Mouse (Mus musculus) spleen, postnatal 10 days (tissue): ENCODE measurements around the gene Cmc2.

ENCODE experiments used
- DNase-seq, 2 experiments: peaks; one replicate each; pipeline ENCODE4 v3.0.0; 2021 to 2022; ENCODE audit warnings: low spot score in 2 of 2

Cmc2 gene

GRCm38 (mm10) chr8:116921337-116922059 lies at the start of gene Cmc2, which contains the start of gene Cenpn:
TSS of gene Cmc2 (minus strand) at chr8:116921455.
TSS of gene Cenpn (plus strand) at chr8:116921730.
- peak; percentile 91 to 94 for DNase-seq

GRCm38 (mm10) chr8:116969531-116969930 lies 48.3 kb upstream of the Cmc2 start:
- no peak for DNase-seq

- no peak for DNase-seq
Observed at GRCm38 (mm10) chr8:116954415-116954814, 33.2 kb upstream of the Cmc2 start.

DNA sequence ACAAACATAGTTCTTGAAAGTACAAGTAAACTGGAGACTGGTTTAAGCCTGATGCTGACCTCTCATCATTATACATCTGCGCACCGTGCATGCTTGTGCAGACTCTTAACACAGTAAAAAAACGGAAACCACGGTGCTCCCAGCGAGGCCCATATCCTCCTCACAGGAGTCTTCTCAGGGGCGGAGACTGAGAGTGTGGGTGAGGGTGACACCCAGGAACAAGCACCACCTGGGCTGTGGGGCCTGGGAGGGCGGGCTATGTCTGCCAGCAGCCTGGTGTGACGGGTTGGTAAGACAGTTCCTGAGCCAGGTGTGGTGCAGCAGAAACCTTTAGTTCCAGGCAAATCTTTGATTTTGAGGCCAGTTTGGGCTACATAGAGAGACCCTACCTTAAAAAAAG lies 31.2 kb upstream of the Cmc2 start:
- no peak for DNase-seq

- DNase-seq = no peak
Observed at GRCm38 (mm10) chr8:116951778-116952177, 30.5 kb upstream of the Cmc2 start.

GRCm38 (mm10) chr8:116951369-116951768 lies 30.1 kb upstream of the Cmc2 start:
- no peak for DNase-seq

DNA sequence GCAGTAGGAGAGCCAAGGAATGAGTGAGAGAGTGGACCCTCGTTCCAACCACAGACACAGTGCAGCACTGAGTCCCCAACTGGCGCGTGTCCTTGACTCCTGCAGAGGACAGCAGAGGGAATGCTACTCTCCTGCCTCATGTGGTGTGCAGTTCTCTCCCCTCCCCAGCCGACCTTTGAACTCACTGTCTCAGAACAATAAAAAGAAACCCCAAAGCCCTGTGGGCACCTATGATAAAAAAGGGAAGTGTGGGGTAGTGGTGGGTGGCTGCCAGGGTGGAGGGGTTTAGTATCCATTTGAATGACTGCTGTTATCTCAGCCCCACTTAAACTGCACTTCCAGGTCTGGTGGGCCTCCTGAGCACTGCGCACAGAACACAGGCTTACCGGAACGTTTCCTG lies 26.3 kb upstream of the Cmc2 start:
- DNase-seq = no peak

DNA sequence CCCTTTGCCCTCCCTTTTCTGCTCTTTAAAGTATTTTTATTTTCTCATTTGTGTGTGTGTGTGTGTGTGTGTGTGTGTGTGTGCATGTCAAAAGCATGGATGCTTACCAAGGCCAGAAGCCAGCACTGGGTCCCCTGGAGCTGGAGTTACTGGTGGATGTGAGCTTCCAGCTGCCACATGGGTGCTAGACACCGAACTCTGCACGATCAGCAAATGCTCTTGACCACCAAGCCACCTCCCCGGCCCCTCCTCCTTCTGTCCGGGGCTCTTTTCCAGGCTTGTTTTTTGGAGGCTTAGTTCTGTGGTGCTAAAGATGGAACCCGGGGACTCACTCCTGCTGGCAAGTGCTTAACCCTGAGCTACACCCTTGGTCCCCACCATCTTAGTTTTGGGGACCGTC lies 25.6 kb upstream of the Cmc2 start:
- DNase-seq = no peak

GRCm38 (mm10) chr8:116946268-116946838 lies 25.1 kb upstream of the Cmc2 start:
- peak in 1 of 2 experiments; percentile 22 for DNase-seq

DNA sequence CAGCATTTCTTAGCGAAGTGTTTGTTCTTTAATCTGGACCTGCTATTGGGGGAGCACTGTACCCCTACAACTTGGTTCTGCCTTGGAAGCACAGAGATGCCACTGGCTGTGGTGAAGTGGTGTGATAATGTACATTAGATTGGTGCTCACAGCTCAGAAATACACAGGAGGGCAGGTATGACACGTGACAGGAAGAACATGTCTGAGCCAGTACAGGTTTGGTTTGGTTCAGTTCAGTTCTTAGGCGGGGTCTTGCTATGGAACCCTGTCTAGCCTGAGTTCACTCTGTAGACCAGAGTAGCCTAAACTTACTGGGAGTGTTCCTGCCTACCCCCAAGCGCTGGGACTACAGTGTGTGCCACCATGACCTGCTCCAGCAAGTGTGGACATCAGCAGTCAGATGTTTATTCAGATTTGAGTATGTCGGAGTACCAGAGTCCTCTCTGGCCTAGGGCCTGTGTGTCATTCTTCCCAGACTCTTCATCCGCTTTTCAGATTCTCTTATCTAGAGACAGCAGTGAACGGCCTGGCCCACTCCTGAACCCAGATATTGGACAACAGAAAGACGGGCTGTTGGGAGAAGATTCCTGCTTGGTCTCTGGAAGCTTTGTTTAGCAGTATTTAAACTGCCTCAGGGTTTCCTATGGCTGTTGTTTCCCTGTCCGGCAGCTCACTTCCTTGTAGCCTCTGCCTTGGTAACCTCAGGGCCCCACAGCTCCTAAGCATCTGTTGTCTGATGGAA lies 24.1 kb upstream of the Cmc2 start:
- no peak for DNase-seq

GRCm38 (mm10) chr8:116944385-116944696 lies 23.1 kb upstream of the Cmc2 start:
- DNase-seq = no peak

- DNase-seq = peak; percentile 45 to 55
Observed at GRCm38 (mm10) chr8:116943555-116944384, 22.5 kb upstream of the Cmc2 start.

- peak; percentile 79 to 93 for DNase-seq
Observed at GRCm38 (mm10) chr8:116943161-116943554, 21.9 kb upstream of the Cmc2 start, which contains the start of gene Atmin. TSS of gene Atmin (plus strand) at chr8:116943393.

GRCm38 (mm10) chr8:116942284-116943058 lies 21.2 kb upstream of the Cmc2 start:
- no peak for DNase-seq

DNA sequence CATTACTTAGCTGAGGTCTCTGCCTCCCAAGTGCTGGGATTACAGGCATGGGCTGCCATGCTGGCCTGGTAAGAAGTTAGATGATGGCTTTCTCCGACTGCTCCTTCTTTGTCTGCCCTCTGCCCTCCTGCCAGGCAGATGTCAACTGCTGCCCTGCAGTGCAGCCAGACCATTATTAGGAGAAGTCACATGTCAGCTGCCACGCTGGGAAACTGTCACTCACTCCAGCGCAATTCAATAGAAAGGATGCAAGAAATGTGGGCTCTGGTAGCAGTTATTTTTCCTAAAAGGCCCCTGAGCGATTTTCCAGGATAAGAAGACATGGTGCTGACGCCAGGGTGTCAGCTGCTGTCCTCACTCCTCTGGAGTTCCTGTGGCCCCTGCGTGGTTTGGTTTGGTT lies 14.3 kb upstream of the Cmc2 start:
- DNase-seq = no peak

DNA sequence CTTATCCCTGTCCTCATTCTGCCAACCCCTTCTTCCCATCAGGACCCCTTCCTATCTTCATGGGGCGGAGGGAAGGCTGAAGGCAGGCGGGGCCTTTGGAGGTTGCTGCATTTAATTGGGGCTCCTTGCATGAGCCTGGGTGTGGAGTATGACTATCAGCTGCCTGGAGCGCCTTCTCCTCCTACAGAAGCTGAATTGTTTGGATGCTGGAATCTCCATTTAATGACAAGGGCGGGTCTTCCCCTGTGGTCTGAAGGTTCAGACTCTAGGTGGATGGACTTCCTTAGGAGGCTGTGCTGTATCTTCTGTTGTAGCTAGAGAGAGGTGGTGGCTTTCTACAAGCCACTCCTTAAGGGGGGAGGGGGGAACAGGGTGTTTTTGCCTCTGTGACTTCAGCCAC lies 13.7 kb upstream of the Cmc2 start:
- DNase-seq = no peak

GRCm38 (mm10) chr8:116928588-116928987 lies 7.3 kb upstream of the Cmc2 start:
- no peak for DNase-seq

GRCm38 (mm10) chr8:116927880-116928279 lies 6.6 kb upstream of the Cmc2 start:
- peak; percentile 56 to 82 for DNase-seq

DNA sequence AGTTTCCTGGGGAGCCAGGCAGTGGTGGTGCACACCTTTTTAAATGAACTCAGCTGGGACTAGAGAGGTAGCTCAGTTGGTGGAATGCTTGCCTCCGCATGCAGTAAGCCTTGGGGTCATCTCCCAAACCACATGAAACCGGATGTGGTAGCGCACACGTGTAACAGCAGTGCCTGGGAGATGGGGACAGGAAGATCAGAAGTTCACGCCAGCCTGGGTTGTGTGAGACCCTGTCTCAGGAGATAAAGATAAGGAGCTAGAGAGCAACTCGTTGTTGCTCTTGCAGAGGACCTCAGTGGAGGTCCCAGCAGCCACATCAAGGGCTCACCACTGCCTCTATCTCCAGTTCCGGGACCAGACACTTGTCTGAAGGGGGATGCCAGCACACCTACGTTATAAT lies 2.3 kb upstream of the Cmc2 start:
- DNase-seq = no peak

GRCm38 (mm10) chr8:116922060-116922757 lies 954 bp upstream of the Cmc2 start:
- DNase-seq = peak in 1 of 2 experiments; percentile 9

GRCm38 (mm10) chr8:116921005-116921336 lies 284 bp downstream of the Cmc2 start:
- no peak for DNase-seq
